8 mouse cellular contexts compared by ENCODE assay signal in genomic region chr2:10048461-10048860, GRCm38 (mm10). TPM values are rescaled to one million over a fixed set of nuclear protein-coding genes. Genes with fewer than 3 reads are reported as not detected.
DNase-seq lines count a peak whose midpoint lies in the region; ATAC-seq and TF ChIP-seq lines count a peak whose summit lies in the region.

Taf3 (minus strand) TSS chr2:10048596.

- peak within 1 kb of the TSS; percentile 79 for H3ac ChIP-seq in C2C12 (ENCODE audit: control insufficient read depth, insufficient read length, low read depth)

- H3K27me3 ChIP-seq in C2C12 (ENCODE audit: control insufficient read depth, insufficient read depth, insufficient read length): no peaks in the 10 kb centered on the region
- H3K27me3 ChIP-seq in erythroblast, embryonic 14.5 days (ENCODE audit: control insufficient read depth): no peaks in the 10 kb centered on the region
- H3K27me3 ChIP-seq in heart, embryonic 13.5 days (replicated peaks): no peaks in the 10 kb centered on the region
- H3K27me3 ChIP-seq in liver, embryonic 12.5 days (replicated peaks): no peaks in the 10 kb centered on the region
- H3K27me3 ChIP-seq in stomach, embryonic 15.5 days (replicated peaks): no peaks in the 10 kb centered on the region

- peak; percentile 97 for DNase-seq in brain, embryonic 14.5 days (ENCODE audit: low read depth)
- DNase-seq in kidney, postnatal 10 days: peak; percentile 96
- peak; percentile 80 to 88 for DNase-seq in natural killer cell, adult 2 months (ENCODE audit: low spot score in 2 of 2)

- no peak for TF ChIP-seq CTCF in C2C12 (IDR thresholded peaks at IDR 0.05; ENCODE audit: control insufficient read depth, insufficient read depth, insufficient read length)
- no peak for TF ChIP-seq CTCF in brain, embryonic 14.5 days (IDR thresholded peaks at IDR 0.05; ENCODE audit: borderline replicate concordance, extremely low read depth, insufficient read depth, insufficient read length)

- H3K79me3 ChIP-seq in C2C12 (ENCODE audit: low read depth): peaks cover 27% of the 10 kb centered on the region

- peaks cover 4% of the 10 kb centered on the region for H3K36me3 ChIP-seq in C2C12 (ENCODE audit: control insufficient read depth, insufficient read depth)
- peaks cover 3% of the 10 kb centered on the region for H3K36me3 ChIP-seq in erythroblast, embryonic 14.5 days (ENCODE audit: control insufficient read depth)
- H3K36me3 ChIP-seq in heart, embryonic 13.5 days: no peaks in the 10 kb centered on the region
- H3K36me3 ChIP-seq in liver, embryonic 12.5 days: peaks cover 5% of the 10 kb centered on the region; the same call in 1 of the 2 replicates
- H3K36me3 ChIP-seq in stomach, embryonic 15.5 days: no peaks in the 10 kb centered on the region

- peak; percentile 57; the same call in 1 of the 2 replicates for TF ChIP-seq POLR2A in brain, embryonic 14.5 days (IDR thresholded peaks at IDR 0.05; ENCODE audit: borderline replicate concordance, extremely low read depth, insufficient read depth, insufficient read length, poor library complexity, severe bottlenecking)

- H3K79me2 ChIP-seq in C2C12 (ENCODE audit: control insufficient read depth, insufficient read depth): peaks cover 56% of the 10 kb centered on the region

- peak within 1 kb of the TSS; percentile 89 for H3K4me2 ChIP-seq in heart, embryonic 13.5 days
- peak within 1 kb of the TSS; percentile 86 for H3K4me2 ChIP-seq in liver, embryonic 12.5 days
- peak within 1 kb of the TSS; percentile 85 for H3K4me2 ChIP-seq in stomach, embryonic 15.5 days

- H3K27ac ChIP-seq in heart, embryonic 13.5 days (replicated peaks): peak within 1 kb of the TSS; percentile 41
- peak within 1 kb of the TSS; percentile 60 for H3K27ac ChIP-seq in liver, embryonic 12.5 days
- no peak within 1 kb of the TSS for H3K27ac ChIP-seq in stomach, embryonic 15.5 days

- peak within 1 kb of the TSS; percentile 89 for H3K9ac ChIP-seq in heart, embryonic 13.5 days
- peak within 1 kb of the TSS; percentile 89 for H3K9ac ChIP-seq in liver, embryonic 12.5 days
- peak within 1 kb of the TSS; percentile 71 for H3K9ac ChIP-seq in stomach, embryonic 15.5 days

- H3K4me3 ChIP-seq in C2C12 (ENCODE audit: insufficient read depth, poor library complexity, severe bottlenecking): peak within 1 kb of the TSS; percentile 95
- H3K4me3 ChIP-seq in erythroblast, embryonic 14.5 days (replicated peaks): peak within 1 kb of the TSS; percentile 74
- peak within 1 kb of the TSS; percentile 78 for H3K4me3 ChIP-seq in heart, embryonic 13.5 days
- H3K4me3 ChIP-seq in liver, embryonic 12.5 days: peak within 1 kb of the TSS; percentile 98
- H3K4me3 ChIP-seq in stomach, embryonic 15.5 days (replicated peaks): peak within 1 kb of the TSS; percentile 94

- peaks cover 26% of the 10 kb centered on the region for H3K4me1 ChIP-seq in erythroblast, embryonic 14.5 days (ENCODE audit: control insufficient read depth)
- H3K4me1 ChIP-seq in heart, embryonic 13.5 days: peaks cover 15% of the 10 kb centered on the region
- peaks cover 26% of the 10 kb centered on the region for H3K4me1 ChIP-seq in liver, embryonic 12.5 days
- H3K4me1 ChIP-seq in stomach, embryonic 15.5 days: peaks cover 12% of the 10 kb centered on the region

- WGBS in heart, embryonic 13.5 days: under 1% methylated on average over 36 of the region's 36 CpGs
- WGBS in liver, embryonic 12.5 days (ENCODE audit: insufficient replicate concordance): under 1% methylated on average over 36 of the region's 36 CpGs
- under 1% methylated on average over 36 of the region's 36 CpGs for WGBS in stomach, embryonic 15.5 days

- ATAC-seq in heart, embryonic 13.5 days (ENCODE audit: extremely low read depth, insufficient number of reproducible peaks, low FRiP score, low TSS enrichment): peak; percentile 89
- ATAC-seq in liver, embryonic 12.5 days: peak; percentile 95
- peak; percentile 97 for ATAC-seq in stomach, embryonic 15.5 days (ENCODE audit: insufficient read depth, low FRiP score, low read depth)

- H3K9me3 ChIP-seq in erythroblast, embryonic 14.5 days (ENCODE audit: control insufficient read depth, low read length): no peaks in the 10 kb centered on the region
- H3K9me3 ChIP-seq in heart, embryonic 13.5 days: no peaks in the 10 kb centered on the region
- H3K9me3 ChIP-seq in liver, embryonic 12.5 days (replicated peaks): no peaks in the 10 kb centered on the region
- no peaks in the 10 kb centered on the region for H3K9me3 ChIP-seq in stomach, embryonic 15.5 days

TF ChIP-seq in C2C12, 6 proteins besides CTCF, POLR2A, EP300 and RAD21:
- TF ChIP-seq CEBPB (IDR thresholded peaks at IDR 0.05; ENCODE audit: low read depth): no peak
- TF ChIP-seq MAX (IDR thresholded peaks at IDR 0.05): peak; percentile 15
- no peak for TF ChIP-seq USF1 (IDR thresholded peaks at IDR 0.05; ENCODE audit: low read depth)
- no peak for TF ChIP-seq MYOG (IDR thresholded peaks at IDR 0.05; ENCODE audit: control insufficient read depth, extremely low read depth, insufficient read length)
- TF ChIP-seq MYOD1 (IDR thresholded peaks at IDR 0.05; ENCODE audit: control insufficient read depth, insufficient read length, low read depth): peak; percentile 28
- TF ChIP-seq FOSL1 (IDR thresholded peaks at IDR 0.05; ENCODE audit: insufficient read depth, low read length, poor library complexity, severe bottlenecking): no peak

RNA-seq across cellular contexts. Expression of gene Taf3, which starts in this region (rescaled TPM):
- polyA plus RNA-seq in C2C12 (2012; fragmentation: generic; extraction: Trizol): 7.0 TPM
- 8.0 and 12.3 TPM in 2 replicates for polyA plus RNA-seq in brain, embryonic 14.5 days (2012; rRNA removed)
- 2.7 and 3.4 TPM in 2 replicates for polyA plus RNA-seq in erythroblast, embryonic 14.5 days (2012)
- 8.0 and 8.8 TPM in 2 replicates for polyA plus RNA-seq in heart, embryonic 13.5 days (2015; fragmentation: Nextera tagmentation; extraction: Ambion mirVana)
- polyA plus RNA-seq in liver, embryonic 12.5 days (2016; fragmentation: Nextera tagmentation; extraction: Ambion mirVana): 10.0 and 10.4 TPM in 2 replicates
- 11.0 and 11.6 TPM in 2 replicates for polyA plus RNA-seq in stomach, embryonic 15.5 days (2015; fragmentation: Nextera tagmentation; extraction: Ambion mirVana)
